Mouse (Mus musculus): ENCODE results near the gene Pdxdc1. TPM values are rescaled to one million over a fixed set of nuclear protein-coding genes. Genes with fewer than 3 reads are reported as not detected.
A peak's percentile ranks its signal among the peaks of the same experiment; 100 is the strongest.
"Not testable (repeated sequence)": the region's sequence is repeated elsewhere in the genome, so short reads cannot be mapped to it uniquely, and the experiment has no call there.

The Pdxdc1 gene
- total RNA-seq, 1 experiment: 88.3 TPM

DNA sequence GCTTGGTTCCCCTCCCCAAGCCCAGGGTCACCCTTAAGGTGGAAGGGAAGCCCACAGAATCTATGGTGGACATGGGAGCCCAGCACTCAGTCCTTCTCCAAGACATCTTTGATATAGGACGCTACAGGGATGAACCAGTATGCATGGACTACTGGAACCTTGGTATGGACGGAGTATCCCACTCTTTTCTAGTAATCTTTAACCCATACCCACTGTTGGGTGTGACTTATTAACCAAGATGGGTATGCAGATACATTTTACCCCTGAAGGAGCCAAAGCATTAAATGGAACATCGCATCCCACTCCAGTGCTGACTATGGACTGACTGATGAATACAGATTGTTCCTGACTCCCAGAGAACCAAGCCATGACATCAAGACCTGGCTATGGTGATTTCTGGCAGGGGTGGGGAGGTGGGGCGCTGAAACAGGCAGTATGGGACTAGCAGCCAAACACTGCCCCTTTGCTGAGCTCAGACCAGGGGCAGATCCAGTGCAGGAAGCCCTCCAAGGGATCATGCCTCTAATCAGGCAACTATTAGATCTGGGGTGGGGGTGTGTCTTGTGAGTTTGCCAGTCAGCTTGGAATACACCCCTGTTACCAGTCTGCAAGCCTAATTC, 24.6 kb upstream of the Pdxdc1 start:
- Histone ChIP-seq H3K36me3 (ENCODE audit: control insufficient read depth, insufficient read depth, low read length, poor library complexity, severe bottlenecking) (peaks cover 2% of the 10 kb centered on the region; the same call in 1 of the 2 replicates), H3K9ac (ENCODE audit: insufficient read depth, low read depth, low read length, poor library complexity, severe bottlenecking) (no peak overlapping the region), H3K4me3 (ENCODE audit: insufficient read depth in 1 of 2, low read depth in 1 of 2, low read length in 2 of 2, poor library complexity in 1 of 2, severe bottlenecking in 1 of 2) (no peak overlapping the region), H3K4me1 (ENCODE audit: control insufficient read depth in 2 of 2, insufficient read depth in 2 of 2, low read length in 2 of 2, poor library complexity in 1 of 2) (no peaks in the 10 kb centered on the region), H3K9me3 (ENCODE audit: control insufficient read depth, insufficient read depth, low read depth, low read length) (0 out of 2 replicates have a peak, but pooled peaks cover 1% of the 10 kb centered on the region), H3K27ac (ENCODE audit: insufficient read depth, low read depth, low read length, poor library complexity, severe bottlenecking) (no peak overlapping the region)
- in situ Hi-C loops (cut with MboI; ENCODE audit: low sequenced_read_pairs in 2 of 2, unreplicated experiment in 2 of 2): no loop called here
- no peak for TF ChIP-seq ZC3H11A (IDR thresholded peaks at IDR 0.05; ENCODE audit: borderline replicate concordance, low read depth, low read length)
- TF ChIP-seq MAFK (IDR thresholded peaks at IDR 0.05; ENCODE audit: insufficient read depth, low read depth, low read length): no peak
- TF ChIP-seq HCFC1 (IDR thresholded peaks at IDR 0.05; ENCODE audit: borderline replicate concordance, insufficient read depth, low read length): no peak
- TF ChIP-seq ZNF384 (IDR thresholded peaks at IDR 0.05; ENCODE audit: low read depth, low read length): no peak
- TF ChIP-seq CHD2 (IDR thresholded peaks at IDR 0.05; ENCODE audit: low read depth, low read length): no peak
- DNase-seq (ENCODE audit: low read depth, low spot score): no peak

DNA sequence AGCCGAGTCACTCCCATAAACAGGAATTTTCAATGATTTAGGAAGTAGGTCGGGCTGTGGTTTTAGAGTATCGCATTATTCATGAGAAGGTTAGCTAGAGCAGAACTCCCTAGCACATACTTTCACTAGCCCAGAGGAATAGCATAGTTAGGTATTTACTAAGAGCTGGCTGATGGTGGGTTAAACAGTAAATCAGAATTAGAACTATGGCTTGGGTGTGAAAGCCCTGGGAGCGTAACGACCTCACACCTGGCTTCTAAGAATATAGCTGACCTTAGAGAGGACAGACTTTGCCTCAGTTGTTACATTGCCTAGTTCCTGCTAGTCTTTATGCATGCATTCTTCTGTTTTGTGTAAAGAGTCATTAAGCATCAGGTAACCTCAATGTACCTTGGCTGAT, 20.0 kb upstream of the Pdxdc1 start:
- in situ Hi-C loops (cut with MboI; ENCODE audit: low sequenced_read_pairs in 2 of 2, unreplicated experiment in 2 of 2): not testable (repeated sequence)

GRCm38 (mm10) chr16:13922499-13922898, 19.6 kb upstream of the Pdxdc1 start:
- H3K4me1 ChIP-seq (ENCODE audit: control insufficient read depth in 2 of 2, insufficient read depth in 2 of 2, low read length in 2 of 2, poor library complexity in 1 of 2); in situ Hi-C loops (cut with MboI; ENCODE audit: low sequenced_read_pairs in 2 of 2, unreplicated experiment in 2 of 2); DNase-seq (ENCODE audit: low read depth, low spot score); H3K4me3 ChIP-seq (ENCODE audit: insufficient read depth in 1 of 2, low read depth in 1 of 2, low read length in 2 of 2, poor library complexity in 1 of 2, severe bottlenecking in 1 of 2); H3K36me3 ChIP-seq (ENCODE audit: control insufficient read depth, insufficient read depth, low read length, poor library complexity, severe bottlenecking); H3K9ac ChIP-seq (ENCODE audit: insufficient read depth, low read depth, low read length, poor library complexity, severe bottlenecking); H3K27ac ChIP-seq (ENCODE audit: insufficient read depth, low read depth, low read length, poor library complexity, severe bottlenecking); H3K9me3 ChIP-seq (ENCODE audit: control insufficient read depth, insufficient read depth, low read depth, low read length): not testable (repeated sequence)

More for the DNA sequence above, 20.0 kb upstream of the Pdxdc1 start:
- not testable (repeated sequence) for H3K4me3 ChIP-seq (ENCODE audit: insufficient read depth in 1 of 2, low read depth in 1 of 2, low read length in 2 of 2, poor library complexity in 1 of 2, severe bottlenecking in 1 of 2); H3K27ac ChIP-seq (ENCODE audit: insufficient read depth, low read depth, low read length, poor library complexity, severe bottlenecking); DNase-seq (ENCODE audit: low read depth, low spot score); H3K4me1 ChIP-seq (ENCODE audit: control insufficient read depth in 2 of 2, insufficient read depth in 2 of 2, low read length in 2 of 2, poor library complexity in 1 of 2); H3K9me3 ChIP-seq (ENCODE audit: control insufficient read depth, insufficient read depth, low read depth, low read length); H3K9ac ChIP-seq (ENCODE audit: insufficient read depth, low read depth, low read length, poor library complexity, severe bottlenecking); H3K36me3 ChIP-seq (ENCODE audit: control insufficient read depth, insufficient read depth, low read length, poor library complexity, severe bottlenecking)

DNA sequence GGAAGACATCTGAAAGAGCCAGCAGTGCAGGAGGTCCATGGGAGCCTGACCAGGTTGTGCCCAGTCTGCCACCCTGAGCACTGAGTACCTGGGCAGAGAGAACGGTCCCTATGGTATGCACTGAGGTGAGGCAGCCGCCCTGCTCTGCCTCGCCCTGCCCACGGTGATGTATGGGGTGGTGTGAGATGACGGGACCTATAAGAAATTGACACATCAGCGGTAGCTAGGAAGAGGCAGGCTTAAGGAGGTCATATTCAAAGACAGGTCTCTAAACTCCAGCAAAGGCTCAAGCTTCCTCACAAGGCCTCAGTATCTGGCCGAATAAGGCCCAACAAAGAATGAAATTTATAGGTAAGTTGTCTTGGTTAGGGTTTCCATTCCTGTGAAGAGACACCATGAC, 18.9 kb upstream of the Pdxdc1 start:
- in situ Hi-C loops (cut with MboI; ENCODE audit: low sequenced_read_pairs in 2 of 2, unreplicated experiment in 2 of 2): no loop called here

DNA sequence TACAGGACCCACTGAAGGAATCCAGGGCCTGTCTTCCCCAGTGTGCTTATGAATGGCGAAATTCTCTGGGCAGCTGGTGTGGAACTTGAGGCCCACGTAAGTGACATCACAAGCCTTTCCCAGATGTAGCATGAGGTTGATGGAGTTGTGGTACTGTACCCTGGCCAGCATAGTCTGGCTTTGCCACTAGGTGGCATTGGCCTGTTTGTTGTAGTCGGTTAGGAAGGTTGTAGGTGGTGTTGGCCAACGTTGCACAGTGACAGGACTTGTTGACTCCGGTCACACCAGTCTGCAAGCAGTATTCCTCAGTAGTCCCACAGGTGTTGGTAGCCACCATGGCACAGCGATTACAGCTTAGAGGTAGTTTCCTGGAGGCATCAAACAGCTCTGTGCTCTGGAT, 18.1 kb upstream of the Pdxdc1 start:
- TF ChIP-seq ZC3H11A (IDR thresholded peaks at IDR 0.05; ENCODE audit: borderline replicate concordance, low read depth, low read length) (peak; percentile 95), ZNF384 (IDR thresholded peaks at IDR 0.05; ENCODE audit: low read depth, low read length) (no peak), HCFC1 (IDR thresholded peaks at IDR 0.05; ENCODE audit: borderline replicate concordance, insufficient read depth, low read length) (no peak), MAFK (IDR thresholded peaks at IDR 0.05; ENCODE audit: insufficient read depth, low read depth, low read length) (no peak), CHD2 (IDR thresholded peaks at IDR 0.05; ENCODE audit: low read depth, low read length) (no peak)
- in situ Hi-C loops (cut with MboI; ENCODE audit: low sequenced_read_pairs in 2 of 2, unreplicated experiment in 2 of 2): no loop called here
- H3K4me1 ChIP-seq (ENCODE audit: control insufficient read depth in 2 of 2, insufficient read depth in 2 of 2, low read length in 2 of 2, poor library complexity in 1 of 2): peaks cover 0 to 3% of the 10 kb centered on the region in 2 experiments; a peak in 1 of 4 replicates
- no peak overlapping the region for H3K27ac ChIP-seq (ENCODE audit: insufficient read depth, low read depth, low read length, poor library complexity, severe bottlenecking)
- DNase-seq (ENCODE audit: low read depth, low spot score): peak; percentile 57
- H3K4me3 ChIP-seq (ENCODE audit: insufficient read depth in 1 of 2, low read depth in 1 of 2, low read length in 2 of 2, poor library complexity in 1 of 2, severe bottlenecking in 1 of 2): no peak overlapping the region
- no peaks in the 10 kb centered on the region; the same call in 1 of the 2 replicates for H3K36me3 ChIP-seq (ENCODE audit: control insufficient read depth, insufficient read depth, low read length, poor library complexity, severe bottlenecking)
- no peaks in the 10 kb centered on the region for H3K9me3 ChIP-seq (ENCODE audit: control insufficient read depth, insufficient read depth, low read depth, low read length)
- H3K9ac ChIP-seq (ENCODE audit: insufficient read depth, low read depth, low read length, poor library complexity, severe bottlenecking): no peak overlapping the region

More for the DNA sequence above, 18.9 kb upstream of the Pdxdc1 start:
- H3K36me3 ChIP-seq (ENCODE audit: control insufficient read depth, insufficient read depth, low read length, poor library complexity, severe bottlenecking): no peaks in the 10 kb centered on the region; the same call in 1 of the 2 replicates
- no peak overlapping the region for H3K4me3 ChIP-seq (ENCODE audit: insufficient read depth in 1 of 2, low read depth in 1 of 2, low read length in 2 of 2, poor library complexity in 1 of 2, severe bottlenecking in 1 of 2)
- H3K27ac ChIP-seq (ENCODE audit: insufficient read depth, low read depth, low read length, poor library complexity, severe bottlenecking): no peak overlapping the region
- no peak overlapping the region for H3K9ac ChIP-seq (ENCODE audit: insufficient read depth, low read depth, low read length, poor library complexity, severe bottlenecking)
- no peaks in the 10 kb centered on the region for H3K9me3 ChIP-seq (ENCODE audit: control insufficient read depth, insufficient read depth, low read depth, low read length)
- peaks cover 0 to 3% of the 10 kb centered on the region in 2 experiments; a peak in 1 of 4 replicates for H3K4me1 ChIP-seq (ENCODE audit: control insufficient read depth in 2 of 2, insufficient read depth in 2 of 2, low read length in 2 of 2, poor library complexity in 1 of 2)
- DNase-seq (ENCODE audit: low read depth, low spot score): no peak
- TF ChIP-seq CHD2 (IDR thresholded peaks at IDR 0.05; ENCODE audit: low read depth, low read length): no peak
- TF ChIP-seq HCFC1 (IDR thresholded peaks at IDR 0.05; ENCODE audit: borderline replicate concordance, insufficient read depth, low read length): no peak
- TF ChIP-seq ZNF384 (IDR thresholded peaks at IDR 0.05; ENCODE audit: low read depth, low read length): no peak
- no peak for TF ChIP-seq MAFK (IDR thresholded peaks at IDR 0.05; ENCODE audit: insufficient read depth, low read depth, low read length)
- no peak for TF ChIP-seq ZC3H11A (IDR thresholded peaks at IDR 0.05; ENCODE audit: borderline replicate concordance, low read depth, low read length)
